In the genomic region with DNA sequence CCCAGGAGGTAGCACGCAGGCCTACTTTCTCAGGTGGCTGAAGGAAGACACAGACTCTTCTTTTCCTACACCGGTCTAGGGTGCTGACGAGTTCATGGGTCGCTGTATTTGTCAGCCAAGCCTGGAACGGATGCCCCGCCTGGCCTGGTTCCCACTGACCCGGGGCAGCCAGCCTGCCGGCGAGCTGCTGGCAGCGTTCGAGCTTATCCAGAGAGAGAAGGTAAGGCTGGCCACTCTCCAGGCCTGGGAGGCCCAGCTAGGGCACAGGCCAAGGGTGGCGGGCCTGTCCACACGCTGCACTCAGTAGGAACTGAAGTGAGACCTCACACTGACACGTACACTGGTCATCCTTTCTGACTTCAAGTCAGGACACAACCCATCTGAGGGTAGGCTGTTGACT, we compare ENCODE assay signal across 9 mouse cellular contexts.
DNase-seq lines count a peak whose midpoint lies in the region; ATAC-seq lines count a peak whose summit lies in the region.
"Had no signal": no experiment of that assay in that cellular context is flagged by ENCODE, and none has a peak within 500 bp of the region (broad histone marks: within the 10 kb centered on the region; RNA-seq: fewer than 3 reads in every experiment).

No protein-coding gene starts in this region.

- H3K4me3 ChIP-seq in heart, embryonic 15.5 days, result no peak overlapping the region
- H3K4me3 ChIP-seq: embryonic facial prominence, embryonic 13.5 days had no signal

- H3K36me3 ChIP-seq in heart, embryonic 15.5 days, result no peaks in the 10 kb centered on the region
- H3K36me3 ChIP-seq: embryonic facial prominence, embryonic 13.5 days had no signal

- peak; percentile 64; the same call in 1 of the 2 replicates for ATAC-seq in heart, embryonic 15.5 days (replicated peaks; ENCODE audit: insufficient number of reproducible peaks, insufficient read depth, low FRiP score, low read depth)
- ATAC-seq in erythroid progenitor cell, adult 5-6 weeks (replicated peaks; ENCODE audit: low FRiP score, poor library complexity, severe bottlenecking), result no peak

- H3K27me3 ChIP-seq in heart, embryonic 15.5 days, result no peaks in the 10 kb centered on the region
- H3K27me3 ChIP-seq: embryonic facial prominence, embryonic 13.5 days had no signal

- DNase-seq in right cerebral cortex, postnatal 10 days (ENCODE audit: low spot score in 2 of 2), result peak; percentile 37 to 48
- no peak for DNase-seq in right cerebral cortex, postnatal 25 days
- peak; percentile 72 for DNase-seq in cerebellum, adult 8-10 months
- peak; percentile 57 for DNase-seq in ovary, postnatal 36 days (ENCODE audit: low spot score)
- DNase-seq in spleen, postnatal 36 days (ENCODE audit: low spot score in 2 of 2), result no peak

- H3K9me3 ChIP-seq in heart, embryonic 15.5 days (replicated peaks), result no peaks in the 10 kb centered on the region
- H3K9me3 ChIP-seq: embryonic facial prominence, embryonic 13.5 days had no signal

- H3K9ac ChIP-seq in heart, embryonic 15.5 days, result no peak overlapping the region
- H3K9ac ChIP-seq: embryonic facial prominence, embryonic 13.5 days had no signal

- H3K27ac ChIP-seq in heart, embryonic 15.5 days, result peak overlapping the region; percentile 43; the same call in 1 of the 2 replicates
- H3K27ac ChIP-seq: embryonic facial prominence, embryonic 13.5 days; macrophage had no signal

- 33% methylated on average over 14 of the region's 14 CpGs for WGBS in heart, embryonic 15.5 days

- H3K4me1 ChIP-seq in heart, embryonic 15.5 days (replicated peaks), result peaks cover 26% of the 10 kb centered on the region

- H3K4me2 ChIP-seq in heart, embryonic 15.5 days, result no peak overlapping the region
- H3K4me2 ChIP-seq: embryonic facial prominence, embryonic 13.5 days had no signal

Comparison
In these comparisons a context has a peak if more than half of its experiments do, and no peak if none do; other contexts are left out.
1. DNase-seq: peak in right cerebral cortex, postnatal 10 days (2 of 2), cerebellum, adult 8-10 months (single experiment) and ovary, postnatal 36 days (single experiment); none in right cerebral cortex, postnatal 25 days (single experiment) and spleen, postnatal 36 days (0 of 2).